Mouse (Mus musculus) thymus, adult 2 months (tissue): ENCODE results near the gene Camsap1.

Experiments
- CTCF ChIP-seq: fragments of 200-500 bp; IDR thresholded peaks from 2 replicates; pipeline ENCODE4 v1.5.1; 2012; ENCODE audit warnings: mild to moderate bottlenecking, control low read depth, low read length, moderate library complexity, borderline replicate concordance; ENCODE audit not compliant: control insufficient read depth, poor library complexity, insufficient read depth; ENCODE audit errors: extremely low read depth
- POLR2A ChIP-seq: fragments of 200-500 bp; IDR thresholded peaks from 2 replicates; pipeline ENCODE4 v1.6.1; 2012; ENCODE audit warnings: mild to moderate bottlenecking, low read length, control low read depth, moderate library complexity; ENCODE audit not compliant: control insufficient read depth, poor library complexity, insufficient read depth; ENCODE audit errors: extremely low read depth

DNA sequence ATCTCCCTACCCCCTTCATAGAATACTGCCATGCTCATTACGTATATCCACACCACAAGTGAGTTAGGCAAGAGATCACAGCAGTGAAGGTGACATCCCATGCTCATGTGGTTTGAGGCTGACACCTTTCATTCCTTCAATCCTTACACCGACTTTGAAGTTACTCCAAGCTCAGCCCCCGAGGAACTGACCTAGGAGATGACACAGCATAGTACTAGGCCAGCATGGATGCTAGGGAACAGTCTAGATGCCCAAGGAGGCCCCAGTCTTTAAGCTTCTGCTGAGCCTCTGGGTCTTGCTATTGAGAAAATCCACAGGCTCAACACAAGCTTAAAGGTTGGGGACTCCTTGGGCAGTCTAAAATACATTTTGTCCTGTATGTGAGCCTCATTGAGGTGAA is 36.8 kb upstream of the Camsap1 start:
- no peak for TF ChIP-seq CTCF
- TF ChIP-seq POLR2A: no peak
